Mouse (Mus musculus) intestine, embryonic 14.5 days (tissue): Measurements from ENCODE around the gene Elfn1. TPM values are rescaled to one million over a fixed set of nuclear protein-coding genes. Genes with fewer than 3 reads are reported as not detected.
A peak's percentile ranks its signal among the peaks of the same experiment; 100 is the strongest.

ENCODE experiments used
- ATAC-seq: fragments of 200-750 bp; cut with Nextera tagmentation; replicated peaks from 2 replicates; pipeline ENCODE4 v1.8.0; 2017; ENCODE audit warnings: low read depth, moderate number of reproducible peaks, moderate TSS enrichment, moderate library complexity; ENCODE audit not compliant: low FRiP score, low TSS enrichment
- DNase-seq: peaks from one replicate; pipeline ENCODE4 v3.0.0-alpha.2; 2018; ENCODE audit warnings: low spot score
- H3K27ac ChIP-seq: fragments of 300-500 bp; sonication (generic); 2 replicates; pipeline ENCODE4 v1.5.1; 2014; ENCODE audit warnings: low read depth, mild to moderate bottlenecking, control low read depth
- H3K27me3 ChIP-seq: fragments of 300-500 bp; sonication (generic); replicated peaks from 2 replicates; pipeline ENCODE4 v1.6.1; 2014; ENCODE audit warnings: low read length, control low read depth; ENCODE audit not compliant: control insufficient read depth, insufficient read depth
- H3K36me3 ChIP-seq: fragments of 300-500 bp; sonication (generic); 2 replicates; pipeline ENCODE4 v1.6.1; 2014; ENCODE audit warnings: low read length, control low read depth; ENCODE audit not compliant: control insufficient read depth, insufficient read depth
- H3K4me1 ChIP-seq: fragments of 300-500 bp; sonication (generic); replicated peaks from 2 replicates; pipeline ENCODE4 v1.6.1; 2014; ENCODE audit warnings: low read length, control low read depth, mixed read lengths; ENCODE audit not compliant: control insufficient read depth, insufficient read depth
- H3K4me2 ChIP-seq: fragments of 300-500 bp; sonication (generic); 2 replicates; pipeline ENCODE4 v1.6.1; 2014; ENCODE audit warnings: low read length
- H3K4me3 ChIP-seq: fragments of 300-500 bp; sonication (generic); 2 replicates; pipeline ENCODE4 v1.5.1; 2014; ENCODE audit warnings: low read depth, low read length, control low read depth, mixed read lengths
- H3K9ac ChIP-seq: fragments of 300-500 bp; sonication (generic); 2 replicates; pipeline ENCODE4 v1.6.1; 2014; ENCODE audit warnings: mild to moderate bottlenecking, low read length
- H3K9me3 ChIP-seq: fragments of 300-500 bp; sonication (generic); 2 replicates; pipeline ENCODE4 v1.6.1; 2016; ENCODE audit warnings: low read length, control low read depth; ENCODE audit not compliant: control insufficient read depth
- WGBS: fragments of 180-500 bp; shearing (Covaris S2); extraction: QIAGEN DNeasy Blood & Tissue Kit; methylation state at CpG from one replicate; pipeline ENCODE4 v1.1.7; 2014; 5-methylcytosine and 5-hydroxymethylcytosine counted together
- polyA plus RNA-seq: library from polyadenylated mRNA; unstranded; fragments of >200 nt; fragmentation: Nextera tagmentation; extraction: Ambion mirVana; gene quantifications from 2 replicates; pipeline ENCODE4 v1.2.1, GENCODE M21; 2014

Gene Elfn1
- polyA plus RNA-seq, 1 experiment from 2014 or later: 0.26 TPM

DNA sequence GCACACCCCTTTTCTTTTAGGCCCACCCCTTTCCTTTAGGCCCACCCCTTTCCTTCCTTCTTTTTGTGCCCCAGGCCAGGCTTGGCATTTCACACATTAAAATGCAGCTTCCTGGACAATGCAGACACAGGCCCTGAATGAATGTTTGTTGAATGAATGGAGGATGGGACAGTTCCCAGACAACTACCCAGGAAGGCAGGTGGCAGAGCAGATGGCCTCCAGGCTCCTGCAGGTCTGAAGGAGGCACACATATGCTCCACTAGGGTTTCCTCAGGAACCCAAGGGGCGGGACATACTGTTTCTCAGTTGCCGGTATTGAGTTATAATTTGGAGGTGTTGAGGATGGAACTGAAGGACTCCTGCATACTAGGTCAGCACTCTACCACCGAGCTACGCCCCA lies 40.8 kb downstream of the Elfn1 start:
- no peak overlapping the region for H3K4me3 ChIP-seq
- H3K4me1 ChIP-seq: no peaks in the 10 kb centered on the region
- H3K4me2 ChIP-seq: no peak overlapping the region
- 96% methylated on average over 4 of the region's 4 CpGs for WGBS
- no peak overlapping the region for H3K27ac ChIP-seq
- no peaks in the 10 kb centered on the region for H3K9me3 ChIP-seq
- DNase-seq (no peak), ATAC-seq (no peak)
- H3K9ac ChIP-seq: no peak overlapping the region
- H3K27me3 ChIP-seq: no peaks in the 10 kb centered on the region
- H3K36me3 ChIP-seq: no peaks in the 10 kb centered on the region

DNA sequence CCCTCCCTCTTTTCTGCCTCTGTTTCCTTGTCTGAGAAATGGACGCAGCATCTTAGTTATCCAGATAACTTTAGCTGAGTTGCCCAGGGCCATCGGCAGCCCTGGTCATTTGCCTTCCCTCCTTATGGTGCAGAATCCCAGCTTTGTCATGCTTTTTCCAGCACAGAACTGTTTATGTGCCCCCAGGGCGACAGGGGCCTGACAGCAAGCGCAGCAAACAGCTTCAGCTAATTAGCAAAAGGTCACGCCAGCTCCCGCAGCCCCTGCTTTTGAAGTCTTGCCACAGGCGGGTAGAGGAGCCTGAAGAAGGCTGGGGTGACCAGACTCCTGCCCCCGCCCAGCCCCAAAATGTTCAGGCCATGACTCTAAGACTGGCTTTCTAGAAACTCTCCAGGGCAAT lies 41.6 kb downstream of the Elfn1 start:
- no peaks in the 10 kb centered on the region for H3K27me3 ChIP-seq
- no peaks in the 10 kb centered on the region for H3K36me3 ChIP-seq
- no peaks in the 10 kb centered on the region for H3K9me3 ChIP-seq
- H3K4me3 ChIP-seq: no peak overlapping the region
- no peak for DNase-seq
- no peak overlapping the region for H3K27ac ChIP-seq
- H3K9ac ChIP-seq: no peak overlapping the region
- H3K4me2 ChIP-seq: no peak overlapping the region
- no peaks in the 10 kb centered on the region for H3K4me1 ChIP-seq
- ATAC-seq: no peak
- 65% methylated on average over 8 of the region's 8 CpGs for WGBS

DNA sequence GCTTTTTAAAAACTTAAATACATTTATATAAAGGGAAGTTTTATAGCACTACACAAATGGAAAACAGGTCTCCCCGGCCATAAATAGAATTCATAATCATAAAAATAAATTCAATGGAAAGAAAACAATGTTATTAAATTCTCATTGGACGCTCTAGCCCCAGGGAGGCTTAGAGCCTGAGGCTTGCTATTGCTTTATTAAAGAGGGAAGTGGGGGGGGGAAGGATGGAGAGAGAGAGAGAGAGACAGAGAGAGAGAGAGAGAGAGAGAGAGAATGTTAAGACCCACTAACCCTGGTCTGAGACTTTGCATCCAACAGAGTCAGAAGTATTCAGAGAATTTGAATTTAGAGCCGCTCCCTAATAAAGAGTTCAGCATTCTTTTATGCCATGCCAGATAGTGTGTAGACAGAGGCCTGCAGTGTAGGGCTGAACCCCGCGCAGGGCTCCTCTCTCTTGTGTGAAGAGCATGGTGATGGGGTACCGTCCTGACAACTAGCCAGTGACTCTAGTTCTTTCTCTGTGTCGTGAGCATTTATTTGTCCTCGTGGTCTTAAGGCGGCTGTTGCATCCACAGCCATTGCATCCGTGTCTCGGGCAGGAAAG lies 42.3 kb downstream of the Elfn1 start:
- H3K4me3 ChIP-seq: no peak overlapping the region
- H3K36me3 ChIP-seq: no peaks in the 10 kb centered on the region
- H3K9ac ChIP-seq: no peak overlapping the region
- no peak for ATAC-seq
- H3K27me3 ChIP-seq: no peaks in the 10 kb centered on the region
- WGBS: 67% methylated on average over 11 of the region's 11 CpGs
- H3K9me3 ChIP-seq: no peaks in the 10 kb centered on the region
- no peak overlapping the region for H3K27ac ChIP-seq
- DNase-seq: no peak
- H3K4me1 ChIP-seq: no peaks in the 10 kb centered on the region
- no peak overlapping the region for H3K4me2 ChIP-seq

DNA sequence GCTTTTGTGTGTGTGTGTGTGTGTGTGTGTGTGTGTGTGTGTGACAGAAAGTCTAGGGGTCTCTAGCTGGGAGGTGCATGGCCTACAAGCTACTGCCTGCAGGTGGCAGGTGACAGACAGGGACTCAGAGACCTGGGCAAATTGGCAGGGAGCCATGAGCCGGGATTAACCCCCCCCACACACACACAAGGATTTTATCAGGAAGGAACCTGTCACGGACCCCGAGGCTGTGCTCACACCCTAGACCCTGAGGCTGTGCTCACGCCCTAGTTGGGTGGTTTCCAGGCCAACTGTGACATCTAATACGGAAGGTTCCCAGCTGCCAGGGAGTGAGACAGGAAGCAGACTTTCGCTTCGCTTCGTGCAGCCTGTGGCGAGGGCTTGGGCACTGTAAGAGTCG lies 49.1 kb downstream of the Elfn1 start:
- H3K4me2 ChIP-seq: peak overlapping the region; percentile 22
- no peaks in the 10 kb centered on the region for H3K9me3 ChIP-seq
- no peak overlapping the region for H3K9ac ChIP-seq
- 21% methylated on average over 10 of the region's 10 CpGs for WGBS
- H3K27me3 ChIP-seq: no peaks in the 10 kb centered on the region
- no peak overlapping the region for H3K27ac ChIP-seq
- peak; percentile 50 for ATAC-seq
- H3K4me3 ChIP-seq: no peak overlapping the region
- peaks cover 6% of the 10 kb centered on the region for H3K4me1 ChIP-seq
- no peaks in the 10 kb centered on the region for H3K36me3 ChIP-seq
- peak; percentile 81 for DNase-seq

DNA sequence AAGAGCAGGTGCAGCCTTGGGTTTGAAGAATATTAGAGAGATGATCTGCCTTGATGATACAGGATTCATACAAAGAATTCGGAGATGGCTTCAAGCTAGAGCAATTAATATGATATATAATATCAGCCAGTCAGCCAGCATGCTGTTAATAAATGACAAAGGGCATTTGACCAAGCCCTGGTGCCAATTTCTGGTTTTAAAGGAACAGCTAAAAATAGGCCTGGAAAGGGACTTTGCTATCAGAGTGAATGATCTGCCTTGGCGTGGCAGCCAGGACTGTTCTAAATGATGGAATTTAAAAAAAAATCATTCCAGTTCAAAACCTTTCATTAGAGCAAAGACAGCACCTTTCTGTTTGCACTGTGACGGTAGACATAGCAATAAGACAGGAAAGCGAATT lies 52.0 kb downstream of the Elfn1 start:
- no peak for ATAC-seq
- peaks cover 6% of the 10 kb centered on the region for H3K4me1 ChIP-seq
- H3K9me3 ChIP-seq: no peaks in the 10 kb centered on the region
- no peak overlapping the region for H3K27ac ChIP-seq
- no peak overlapping the region for H3K9ac ChIP-seq
- 84% methylated on average over 4 of the region's 4 CpGs for WGBS
- H3K4me2 ChIP-seq: no peak overlapping the region
- H3K27me3 ChIP-seq: no peaks in the 10 kb centered on the region
- DNase-seq: no peak
- H3K4me3 ChIP-seq: no peak overlapping the region
- no peaks in the 10 kb centered on the region for H3K36me3 ChIP-seq

DNA sequence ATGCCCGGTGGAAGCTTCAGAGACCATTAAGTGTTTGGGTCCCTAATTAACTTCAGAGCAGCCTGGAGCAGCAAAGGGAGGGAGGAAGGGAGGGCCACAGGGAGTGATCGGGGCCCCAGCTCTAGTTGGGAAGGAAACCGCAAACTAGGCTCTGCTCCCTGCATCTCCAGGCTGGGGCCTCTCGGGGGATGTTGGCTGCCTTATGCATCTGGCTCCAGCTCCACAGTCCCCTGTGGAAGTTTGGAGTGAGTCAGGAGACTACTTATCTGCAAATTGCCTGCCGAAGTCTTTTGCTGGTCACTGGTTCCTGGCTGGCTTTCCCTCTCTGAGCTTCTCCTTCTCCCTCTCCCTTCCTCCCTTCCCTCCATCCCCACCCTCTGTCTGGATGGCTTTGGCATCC lies 56.6 kb downstream of the Elfn1 start:
- no peak overlapping the region for H3K4me3 ChIP-seq
- no peaks in the 10 kb centered on the region for H3K4me1 ChIP-seq
- no peaks in the 10 kb centered on the region for H3K36me3 ChIP-seq
- no peak for ATAC-seq
- H3K27ac ChIP-seq: no peak overlapping the region
- no peaks in the 10 kb centered on the region for H3K9me3 ChIP-seq
- no peak overlapping the region for H3K4me2 ChIP-seq
- no peak for DNase-seq
- no peak overlapping the region for H3K9ac ChIP-seq
- no peaks in the 10 kb centered on the region for H3K27me3 ChIP-seq
- 60% methylated on average over 5 of the region's 5 CpGs for WGBS

DNA sequence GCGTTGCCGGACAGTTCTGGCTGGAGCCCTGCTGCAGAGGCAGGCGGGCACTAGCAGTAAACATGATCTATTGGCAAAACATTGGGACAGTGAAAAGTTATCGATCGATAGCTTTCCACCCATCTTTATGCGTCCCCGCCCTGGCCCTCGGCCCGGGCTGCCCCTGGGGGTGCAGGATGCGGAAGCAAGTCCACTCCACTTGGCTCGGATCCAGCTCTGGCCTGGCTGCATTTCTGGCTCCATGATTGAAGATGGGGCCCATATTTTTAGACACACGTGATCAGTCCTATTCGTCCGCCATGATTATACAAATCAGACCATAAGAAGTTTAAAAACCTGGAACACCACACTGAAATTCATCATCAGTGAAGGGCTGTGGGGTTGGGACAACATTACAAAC lies 57.9 kb downstream of the Elfn1 start:
- H3K27ac ChIP-seq: no peak overlapping the region
- ATAC-seq (no peak), DNase-seq (no peak)
- H3K36me3 ChIP-seq: no peaks in the 10 kb centered on the region
- no peaks in the 10 kb centered on the region for H3K9me3 ChIP-seq
- H3K4me3 ChIP-seq: no peak overlapping the region
- H3K4me2 ChIP-seq: no peak overlapping the region
- WGBS: 84% methylated on average over 14 of the region's 14 CpGs
- H3K4me1 ChIP-seq: no peaks in the 10 kb centered on the region
- H3K27me3 ChIP-seq: no peaks in the 10 kb centered on the region
- H3K9ac ChIP-seq: no peak overlapping the region

DNA sequence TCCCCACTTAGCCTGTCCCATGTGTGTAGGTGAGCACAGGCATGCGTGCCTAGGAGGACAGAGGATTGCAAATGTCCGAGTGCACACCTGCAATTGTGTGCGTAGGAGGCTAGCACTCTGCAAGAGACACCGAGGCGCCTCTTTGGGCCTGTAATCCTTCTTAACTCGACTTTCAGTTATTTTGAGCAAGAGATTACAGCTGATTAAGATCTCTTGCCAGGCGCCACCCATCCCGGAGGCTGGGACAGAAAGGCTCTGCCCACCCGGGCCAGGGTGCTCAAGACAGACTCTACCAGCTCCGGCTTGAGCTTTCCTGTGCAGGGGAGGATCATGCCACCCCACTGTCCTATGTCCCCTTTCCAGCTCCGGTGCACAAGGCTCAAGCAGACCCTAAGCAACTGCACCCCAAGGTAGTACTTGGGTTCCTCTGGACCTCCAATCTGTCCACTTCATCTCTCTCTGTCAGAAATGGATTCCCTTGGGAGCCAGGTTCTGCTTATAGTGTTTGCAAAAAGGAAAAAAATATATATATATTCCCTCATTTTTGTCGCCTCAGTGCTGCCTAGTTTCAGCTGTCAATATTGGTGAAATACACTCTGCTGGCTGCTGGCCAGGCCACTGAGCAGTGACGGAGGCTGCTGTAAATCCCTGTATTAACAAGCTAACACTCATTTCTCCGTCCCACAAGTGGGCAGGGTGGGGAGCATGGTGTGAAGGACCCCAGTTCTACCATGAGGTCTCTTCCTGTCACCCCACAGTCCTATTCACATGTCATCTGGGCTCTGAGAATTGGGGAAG lies 61.6 kb downstream of the Elfn1 start:
- no peak for DNase-seq
- Histone ChIP-seq H3K9ac (no peak overlapping the region), H3K4me3 (no peak overlapping the region), H3K36me3 (no peaks in the 10 kb centered on the region), H3K4me2 (no peak overlapping the region), H3K9me3 (no peaks in the 10 kb centered on the region), H3K4me1 (no peaks in the 10 kb centered on the region), H3K27ac (no peak overlapping the region), H3K27me3 (peaks cover 6% of the 10 kb centered on the region; the same call in 1 of the 2 replicates)
- no peak for ATAC-seq
- 77% methylated on average over 14 of the region's 14 CpGs for WGBS

DNA sequence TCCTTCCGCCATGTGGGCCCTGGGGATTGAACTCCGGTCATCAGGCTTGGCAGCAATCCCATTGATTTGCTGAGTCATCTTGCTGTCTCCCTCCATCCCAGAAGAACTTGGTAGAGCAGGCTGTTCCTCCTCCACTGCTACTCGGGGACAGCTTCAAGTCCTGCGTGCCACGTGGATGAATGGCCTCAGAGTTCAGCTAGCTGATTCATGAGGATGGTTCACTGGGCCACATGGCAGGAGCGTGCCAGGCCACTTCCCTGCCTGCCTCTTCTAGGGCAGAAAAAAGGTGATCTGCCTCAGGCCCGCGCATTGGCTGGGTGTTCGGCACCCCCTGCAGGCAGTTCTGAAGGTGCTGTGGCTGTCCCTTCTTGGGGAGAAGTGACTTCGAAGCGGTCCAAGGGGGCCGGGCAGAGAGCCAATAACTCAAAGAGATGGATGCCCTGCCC lies 62.5 kb downstream of the Elfn1 start:
- DNase-seq (no peak), ATAC-seq (no peak)
- Histone ChIP-seq H3K9ac (no peak overlapping the region), H3K4me2 (no peak overlapping the region), H3K4me3 (no peak overlapping the region), H3K9me3 (no peaks in the 10 kb centered on the region), H3K27ac (no peak overlapping the region), H3K4me1 (no peaks in the 10 kb centered on the region), H3K27me3 (peaks cover 6% of the 10 kb centered on the region; the same call in 1 of the 2 replicates), H3K36me3 (no peaks in the 10 kb centered on the region)
- WGBS: 58% methylated on average over 12 of the region's 12 CpGs
